Mouse (Mus musculus) kidney, adult 2 months (tissue): ENCODE data around the gene Eef1akmt2.

Experiments used
- CTCF ChIP-seq: fragments of 200-500 bp; conservative IDR thresholded peaks from 2 replicates; pipeline ENCODE4 v1.5.1; 2011; ENCODE audit warnings: low read depth, mild to moderate bottlenecking, control low read depth, low read length, moderate library complexity, mixed read lengths; ENCODE audit not compliant: insufficient read depth, insufficient read length
- POLR2A ChIP-seq: fragments of 200-500 bp; IDR thresholded peaks from one replicate; pipeline ENCODE4 v1.6.1; 2011; ENCODE audit warnings: low read depth, low read length, control low read depth

DNA sequence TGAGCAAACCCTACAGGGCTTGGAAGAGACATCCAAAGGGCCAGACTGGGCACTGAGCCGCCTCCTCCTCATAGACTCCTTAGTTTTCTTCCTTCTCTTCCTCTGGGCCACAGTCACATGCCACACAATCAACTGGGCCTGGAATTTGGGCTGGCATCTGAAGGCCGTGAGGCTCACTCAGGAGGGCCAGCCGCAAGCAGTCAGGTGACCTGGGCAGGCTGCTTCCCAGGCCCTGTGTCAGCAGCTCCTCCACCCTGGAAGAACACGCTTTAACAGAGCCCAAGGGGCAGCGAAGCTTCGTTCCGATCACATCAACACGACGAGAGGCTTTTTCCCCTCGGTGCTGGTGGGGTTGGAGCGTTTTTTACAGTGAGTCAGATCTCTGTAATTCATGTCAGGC, 49.8 kb downstream of the Eef1akmt2 start:
- TF ChIP-seq CTCF (no peak), POLR2A (no peak)
